Mouse (Mus musculus): ENCODE results near the gene Alb. TPM values are rescaled to one million over a fixed set of nuclear protein-coding genes. Genes with fewer than 3 reads are reported as not detected.

Alb gene
- total and polyA plus RNA-seq, 2 experiments from 2014 or later, result 0.07 to 0.11 TPM

DNA sequence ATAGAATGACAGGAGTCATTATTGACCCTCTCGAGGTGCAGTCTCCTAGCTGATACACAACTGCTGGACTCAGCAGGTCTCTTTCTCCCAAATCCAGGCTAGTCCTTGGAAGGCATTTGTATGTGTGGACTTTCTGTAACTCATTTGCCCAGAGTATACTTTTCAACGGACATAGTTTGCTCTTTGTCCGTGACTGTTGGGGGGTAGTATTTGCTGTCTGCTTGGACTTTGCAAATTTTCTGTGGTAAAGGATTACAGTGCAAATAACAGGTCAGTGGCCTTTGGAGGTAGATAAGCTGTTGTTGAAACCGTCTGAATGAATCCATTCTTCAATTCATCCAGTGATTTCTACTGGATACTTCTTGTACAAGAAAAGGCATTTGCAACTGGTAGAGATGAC, 21.5 kb upstream of the Alb start:
- no peaks in the 10 kb centered on the region for H3K4me1 ChIP-seq (ENCODE audit: insufficient read depth, low read length)
- no peak for ATAC-seq (ENCODE audit: low FRiP score)
- H3K9ac ChIP-seq (replicated peaks; ENCODE audit: low read length, poor library complexity, severe bottlenecking), result no peak overlapping the region
- no peak for TF ChIP-seq CTCF (IDR thresholded peaks at IDR 0.05)
- H3K4me2 ChIP-seq (ENCODE audit: low read depth, low read length, poor library complexity, severe bottlenecking), result no peak overlapping the region
- 90% methylated on average over 4 of the region's 4 CpGs for WGBS
- H3K27me3 ChIP-seq (ENCODE audit: insufficient read depth, low read length), result no peaks in the 10 kb centered on the region
- no peaks in the 10 kb centered on the region for H3K9me3 ChIP-seq (ENCODE audit: low read length)
- no peak overlapping the region for H3K27ac ChIP-seq (ENCODE audit: low read depth, low read length)
- H3K36me3 ChIP-seq (ENCODE audit: insufficient read depth, low read length), result no peaks in the 10 kb centered on the region
- no peak for DNase-seq (ENCODE audit: low spot score)
- no peak overlapping the region for H3K4me3 ChIP-seq (ENCODE audit: low read depth, low read length)

DNA sequence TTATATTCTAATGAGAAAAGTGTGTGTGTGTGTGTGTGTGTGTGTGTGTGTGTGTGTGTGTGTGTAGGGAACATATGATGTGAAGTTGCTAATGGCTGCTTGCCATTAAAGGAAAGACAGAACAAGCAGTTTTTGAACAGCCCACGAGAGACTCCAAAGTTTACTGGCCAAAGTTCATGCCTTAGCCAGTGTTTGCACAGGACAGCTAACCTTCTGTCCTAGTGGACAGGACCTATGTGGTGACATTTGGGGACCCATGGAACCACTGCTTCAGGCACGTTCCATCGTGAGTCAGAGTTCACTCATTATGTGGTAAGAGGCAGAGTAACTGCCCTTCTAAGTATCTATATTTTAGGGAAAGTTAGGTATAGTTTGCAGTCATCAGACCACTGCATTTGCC, 13.1 kb upstream of the Alb start:
- WGBS, result 92% methylated on average over 3 of the region's 3 CpGs
- no peaks in the 10 kb centered on the region for H3K36me3 ChIP-seq (ENCODE audit: insufficient read depth, low read length)
- no peaks in the 10 kb centered on the region for H3K9me3 ChIP-seq (ENCODE audit: low read length)
- H3K4me3 ChIP-seq (ENCODE audit: low read depth, low read length), result no peak overlapping the region
- no peak overlapping the region for H3K4me2 ChIP-seq (ENCODE audit: low read depth, low read length, poor library complexity, severe bottlenecking)
- H3K4me1 ChIP-seq (ENCODE audit: insufficient read depth, low read length), result no peaks in the 10 kb centered on the region
- H3K27ac ChIP-seq (ENCODE audit: low read depth, low read length), result no peak overlapping the region
- no peak for ATAC-seq (ENCODE audit: low FRiP score)
- TF ChIP-seq CTCF (IDR thresholded peaks at IDR 0.05), result no peak
- no peak for DNase-seq (ENCODE audit: low spot score)
- no peaks in the 10 kb centered on the region for H3K27me3 ChIP-seq (ENCODE audit: insufficient read depth, low read length)
- no peak overlapping the region for H3K9ac ChIP-seq (replicated peaks; ENCODE audit: low read length, poor library complexity, severe bottlenecking)

DNA sequence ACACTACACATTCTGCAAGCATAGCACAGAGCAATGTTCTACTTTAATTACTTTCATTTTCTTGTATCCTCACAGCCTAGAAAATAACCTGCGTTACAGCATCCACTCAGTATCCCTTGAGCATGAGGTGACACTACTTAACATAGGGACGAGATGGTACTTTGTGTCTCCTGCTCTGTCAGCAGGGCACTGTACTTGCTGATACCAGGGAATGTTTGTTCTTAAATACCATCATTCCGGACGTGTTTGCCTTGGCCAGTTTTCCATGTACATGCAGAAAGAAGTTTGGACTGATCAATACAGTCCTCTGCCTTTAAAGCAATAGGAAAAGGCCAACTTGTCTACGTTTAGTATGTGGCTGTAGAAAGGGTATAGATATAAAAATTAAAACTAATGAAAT, 10.7 kb upstream of the Alb start:
- Histone ChIP-seq H3K4me1 (ENCODE audit: insufficient read depth, low read length) (no peaks in the 10 kb centered on the region), H3K4me2 (ENCODE audit: low read depth, low read length, poor library complexity, severe bottlenecking) (no peak overlapping the region), H3K36me3 (ENCODE audit: insufficient read depth, low read length) (no peaks in the 10 kb centered on the region), H3K9me3 (ENCODE audit: low read length) (no peaks in the 10 kb centered on the region), H3K4me3 (ENCODE audit: low read depth, low read length) (no peak overlapping the region), H3K27me3 (ENCODE audit: insufficient read depth, low read length) (no peaks in the 10 kb centered on the region), H3K27ac (ENCODE audit: low read depth, low read length) (no peak overlapping the region), H3K9ac (replicated peaks; ENCODE audit: low read length, poor library complexity, severe bottlenecking) (no peak overlapping the region)
- DNase-seq (ENCODE audit: low spot score) (no peak), ATAC-seq (ENCODE audit: low FRiP score) (no peak)
- WGBS, result 89% methylated on average over 5 of the region's 5 CpGs
- TF ChIP-seq CTCF (IDR thresholded peaks at IDR 0.05), result no peak

DNA sequence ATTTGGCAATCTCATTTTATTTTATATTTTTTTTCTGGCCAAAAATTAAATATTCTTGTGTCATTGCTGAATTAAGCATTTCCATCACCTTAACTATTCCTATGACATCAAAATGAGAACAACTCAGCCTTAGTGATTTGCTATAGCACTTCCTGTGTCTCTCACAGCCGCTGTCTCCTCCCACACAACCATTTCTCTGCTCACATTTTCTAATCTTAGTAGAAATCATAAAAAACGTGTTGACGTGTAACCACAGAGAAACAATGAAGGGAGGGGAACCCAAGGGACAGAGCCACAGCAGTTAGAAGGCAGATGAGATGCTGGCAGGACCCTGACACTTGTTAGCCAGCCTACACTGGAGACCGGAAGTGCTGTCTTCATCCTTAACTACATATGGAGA, 8.0 kb upstream of the Alb start:
- H3K4me2 ChIP-seq (ENCODE audit: low read depth, low read length, poor library complexity, severe bottlenecking), result no peak overlapping the region
- H3K27ac ChIP-seq (ENCODE audit: low read depth, low read length), result no peak overlapping the region
- DNase-seq (ENCODE audit: low spot score) (no peak), ATAC-seq (ENCODE audit: low FRiP score) (no peak)
- H3K9me3 ChIP-seq (ENCODE audit: low read length), result no peaks in the 10 kb centered on the region
- no peaks in the 10 kb centered on the region for H3K4me1 ChIP-seq (ENCODE audit: insufficient read depth, low read length)
- no peaks in the 10 kb centered on the region for H3K27me3 ChIP-seq (ENCODE audit: insufficient read depth, low read length)
- WGBS, result 83% methylated on average over 4 of the region's 4 CpGs
- no peak overlapping the region for H3K9ac ChIP-seq (replicated peaks; ENCODE audit: low read length, poor library complexity, severe bottlenecking)
- H3K4me3 ChIP-seq (ENCODE audit: low read depth, low read length), result no peak overlapping the region
- H3K36me3 ChIP-seq (ENCODE audit: insufficient read depth, low read length), result no peaks in the 10 kb centered on the region
- TF ChIP-seq CTCF (IDR thresholded peaks at IDR 0.05), result no peak

DNA sequence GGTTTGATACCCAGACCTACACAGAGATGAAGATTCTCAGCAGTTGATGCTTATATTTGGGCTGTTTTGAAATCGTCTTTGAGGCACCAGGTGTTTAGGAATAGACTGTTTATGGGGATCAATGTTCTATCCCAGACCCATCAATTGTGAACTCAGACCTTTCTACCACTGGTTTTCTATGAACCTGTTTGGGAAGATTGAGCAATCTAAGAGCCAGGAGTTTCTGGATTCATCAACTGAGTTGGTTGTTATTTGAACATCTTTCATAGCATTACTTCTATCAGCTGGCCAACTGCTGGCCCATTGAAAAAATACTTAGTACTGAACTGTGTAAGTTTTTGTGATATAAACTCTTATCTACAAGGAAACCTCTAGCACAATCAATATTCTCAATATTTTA, 3.5 kb upstream of the Alb start:
- WGBS, result 70% methylated on average over 1 of the region's 1 CpGs
- ATAC-seq (ENCODE audit: low FRiP score) (no peak), DNase-seq (ENCODE audit: low spot score) (no peak)
- no peak for TF ChIP-seq CTCF (IDR thresholded peaks at IDR 0.05)
- Histone ChIP-seq H3K27ac (ENCODE audit: low read depth, low read length) (no peak overlapping the region), H3K4me2 (ENCODE audit: low read depth, low read length, poor library complexity, severe bottlenecking) (no peak overlapping the region), H3K9me3 (ENCODE audit: low read length) (no peaks in the 10 kb centered on the region), H3K4me1 (ENCODE audit: insufficient read depth, low read length) (no peaks in the 10 kb centered on the region), H3K9ac (replicated peaks; ENCODE audit: low read length, poor library complexity, severe bottlenecking) (no peak overlapping the region), H3K4me3 (ENCODE audit: low read depth, low read length) (no peak overlapping the region), H3K27me3 (ENCODE audit: insufficient read depth, low read length) (no peaks in the 10 kb centered on the region), H3K36me3 (ENCODE audit: insufficient read depth, low read length) (no peaks in the 10 kb centered on the region)

DNA sequence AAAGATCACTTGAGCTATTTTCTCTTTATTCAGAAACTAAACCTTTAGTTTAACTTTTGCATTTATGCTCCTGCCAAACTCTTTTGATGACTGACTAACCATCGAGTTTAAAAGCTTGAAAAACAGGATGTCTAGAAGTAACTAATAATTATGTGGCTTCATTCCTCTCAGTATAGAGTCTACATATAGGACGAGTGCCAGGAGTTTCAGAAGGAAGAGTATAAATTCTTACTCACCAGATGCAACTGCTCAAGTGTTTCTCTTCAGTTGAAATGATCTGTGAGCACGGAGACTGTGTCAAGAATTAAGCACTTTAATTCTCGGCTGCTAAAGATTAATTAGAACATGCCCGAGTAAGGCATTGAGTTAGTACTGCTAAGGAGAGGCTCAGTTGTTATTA, 2.0 kb upstream of the Alb start:
- H3K4me3 ChIP-seq (ENCODE audit: low read depth, low read length), result no peak overlapping the region
- ATAC-seq (ENCODE audit: low FRiP score) (no peak), DNase-seq (ENCODE audit: low spot score) (no peak)
- H3K4me1 ChIP-seq (ENCODE audit: insufficient read depth, low read length), result no peaks in the 10 kb centered on the region
- no peaks in the 10 kb centered on the region for H3K36me3 ChIP-seq (ENCODE audit: insufficient read depth, low read length)
- WGBS, result 86% methylated on average over 5 of the region's 5 CpGs
- no peak overlapping the region for H3K9ac ChIP-seq (replicated peaks; ENCODE audit: low read length, poor library complexity, severe bottlenecking)
- no peak overlapping the region for H3K4me2 ChIP-seq (ENCODE audit: low read depth, low read length, poor library complexity, severe bottlenecking)
- no peak overlapping the region for H3K27ac ChIP-seq (ENCODE audit: low read depth, low read length)
- no peak for TF ChIP-seq CTCF (IDR thresholded peaks at IDR 0.05)
- no peaks in the 10 kb centered on the region for H3K9me3 ChIP-seq (ENCODE audit: low read length)
- H3K27me3 ChIP-seq (ENCODE audit: insufficient read depth, low read length), result no peaks in the 10 kb centered on the region

DNA sequence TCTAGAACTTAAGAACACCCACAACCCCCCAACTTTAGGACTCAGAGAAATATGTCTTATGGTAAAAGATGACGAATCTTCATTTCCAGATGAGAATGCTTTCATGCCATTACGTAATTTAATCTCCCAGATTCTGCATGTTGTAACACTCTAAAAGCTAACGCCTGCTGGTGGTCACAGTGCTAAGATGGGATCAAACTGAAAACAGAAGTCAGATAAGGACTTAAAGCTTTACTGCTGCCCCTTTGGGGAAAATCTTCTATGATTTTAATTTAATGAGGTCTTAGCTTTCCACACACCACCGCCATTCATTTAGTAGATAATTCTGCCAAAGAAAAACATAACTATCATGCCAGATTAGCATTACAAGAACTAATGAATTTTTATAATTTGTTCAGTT, 6.1 kb downstream of the Alb start:
- DNase-seq (ENCODE audit: low spot score), result no peak
- Histone ChIP-seq H3K9me3 (ENCODE audit: low read length) (no peaks in the 10 kb centered on the region), H3K27ac (ENCODE audit: low read depth, low read length) (no peak overlapping the region), H3K4me1 (ENCODE audit: insufficient read depth, low read length) (no peaks in the 10 kb centered on the region), H3K4me2 (ENCODE audit: low read depth, low read length, poor library complexity, severe bottlenecking) (no peak overlapping the region), H3K27me3 (ENCODE audit: insufficient read depth, low read length) (no peaks in the 10 kb centered on the region), H3K9ac (replicated peaks; ENCODE audit: low read length, poor library complexity, severe bottlenecking) (no peak overlapping the region), H3K4me3 (ENCODE audit: low read depth, low read length) (no peak overlapping the region), H3K36me3 (ENCODE audit: insufficient read depth, low read length) (no peaks in the 10 kb centered on the region)
- no peak for TF ChIP-seq CTCF (IDR thresholded peaks at IDR 0.05)
- no peak for ATAC-seq (ENCODE audit: low FRiP score)
- 63% methylated on average over 4 of the region's 4 CpGs for WGBS

Measured in midbrain, postnatal 0 days (tissue).